Mouse (Mus musculus) olfactory bulb, adult 2 months (tissue): Measurements from ENCODE around the gene Slc6a5. TPM values are rescaled to one million over a fixed set of nuclear protein-coding genes. Genes with fewer than 3 reads are reported as not detected.
A peak's percentile ranks its signal among the peaks of the same experiment; 100 is the strongest.
"Not testable (repeated sequence)": the region's sequence is repeated elsewhere in the genome, so short reads cannot be mapped to it uniquely, and the experiment has no call there.

Source experiments
- H3K27ac ChIP-seq: fragments of 200-500 bp; 2 replicates; pipeline ENCODE4 v1.5.1; 2012; ENCODE audit warnings: low read depth, low read length; ENCODE audit not compliant: insufficient read depth
- H3K4me1 ChIP-seq: fragments of 200-500 bp; 2 replicates; pipeline ENCODE4 v1.6.1; 2012; ENCODE audit warnings: low read length; ENCODE audit not compliant: control insufficient read depth, insufficient read depth
- H3K4me3 ChIP-seq: fragments of 200-500 bp; 2 replicates; pipeline ENCODE4 v1.5.1; 2012; ENCODE audit warnings: mild to moderate bottlenecking, low read depth, low read length, moderate library complexity; ENCODE audit not compliant: insufficient read depth
- CTCF ChIP-seq: fragments of 200-500 bp; IDR thresholded peaks from 2 replicates; pipeline ENCODE4 v1.5.1; 2012; ENCODE audit warnings: low read depth, mild to moderate bottlenecking, low read length, moderate library complexity; ENCODE audit not compliant: insufficient read depth
- POLR2A ChIP-seq: fragments of 200-500 bp; IDR thresholded peaks from 2 replicates; pipeline ENCODE4 v1.6.1; 2012; ENCODE audit warnings: mild to moderate bottlenecking, low read depth, low read length, moderate library complexity; ENCODE audit not compliant: insufficient read depth
- WGBS: fragments of 180-500 bp; shearing (Covaris S2); methylation state at CpG from one replicate; pipeline ENCODE4 v1.1.7; 2018; 5-methylcytosine and 5-hydroxymethylcytosine counted together
- polyA plus RNA-seq: library from polyadenylated mRNA; stranded (reverse); fragments of >200 nt; gene quantifications from 2 replicates; pipeline ENCODE4 v1.2.4, GENCODE M21; 2012; ENCODE audit warnings: low replicate concordance; ENCODE audit not compliant: missing spikeins, insufficient read depth, insufficient read length

Gene Slc6a5
- polyA plus RNA-seq, 1 experiment, result not detected

DNA sequence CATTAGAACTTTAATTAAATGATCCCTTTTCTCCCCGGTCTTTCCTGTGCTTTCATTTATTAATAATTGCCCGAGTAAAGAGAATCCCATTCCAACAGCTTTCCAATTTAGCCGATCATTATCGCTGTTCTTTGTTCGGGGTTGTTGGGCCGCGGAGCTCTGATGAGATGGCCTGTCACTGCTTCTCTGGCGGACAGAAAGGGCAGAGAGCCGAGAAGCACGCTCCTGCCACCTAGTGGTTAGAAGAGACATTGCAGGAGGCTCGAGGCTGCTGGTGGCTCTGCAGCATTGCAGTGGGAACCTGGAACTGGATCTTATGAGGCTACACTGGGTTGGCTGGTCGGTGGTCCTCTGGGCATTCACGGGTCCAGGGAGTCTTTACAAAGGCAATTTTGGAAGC, 13.4 kb downstream of the Slc6a5 start:
- whole genome bisulfite sequencing, result under 1% methylated on average over 13 of the region's 13 CpGs
- no peak overlapping the region for H3K4me3 ChIP-seq
- no peak overlapping the region for H3K27ac ChIP-seq
- H3K4me1 ChIP-seq, result peaks cover 6% of the 10 kb centered on the region
- TF ChIP-seq POLR2A (no peak), CTCF (peak; percentile 98)

GRCm38 (mm10) chr7:49928571-49928970, 18.6 kb downstream of the Slc6a5 start:
- TF ChIP-seq POLR2A (no peak), CTCF (no peak)
- Histone ChIP-seq H3K27ac (no peak overlapping the region), H3K4me1 (no peaks in the 10 kb centered on the region; the same call in 1 of the 2 replicates), H3K4me3 (no peak overlapping the region)
- 70% methylated on average over 3 of the region's 3 CpGs for WGBS

- no peaks in the 10 kb centered on the region for H3K4me1 ChIP-seq
- no peak overlapping the region for H3K27ac ChIP-seq
- TF ChIP-seq POLR2A, result no peak
- 78% methylated on average over 4 of the region's 4 CpGs for WGBS
- H3K4me3 ChIP-seq, result no peak overlapping the region
Observed at GRCm38 (mm10) chr7:49929999-49930398, 20.1 kb downstream of the Slc6a5 start.

DNA sequence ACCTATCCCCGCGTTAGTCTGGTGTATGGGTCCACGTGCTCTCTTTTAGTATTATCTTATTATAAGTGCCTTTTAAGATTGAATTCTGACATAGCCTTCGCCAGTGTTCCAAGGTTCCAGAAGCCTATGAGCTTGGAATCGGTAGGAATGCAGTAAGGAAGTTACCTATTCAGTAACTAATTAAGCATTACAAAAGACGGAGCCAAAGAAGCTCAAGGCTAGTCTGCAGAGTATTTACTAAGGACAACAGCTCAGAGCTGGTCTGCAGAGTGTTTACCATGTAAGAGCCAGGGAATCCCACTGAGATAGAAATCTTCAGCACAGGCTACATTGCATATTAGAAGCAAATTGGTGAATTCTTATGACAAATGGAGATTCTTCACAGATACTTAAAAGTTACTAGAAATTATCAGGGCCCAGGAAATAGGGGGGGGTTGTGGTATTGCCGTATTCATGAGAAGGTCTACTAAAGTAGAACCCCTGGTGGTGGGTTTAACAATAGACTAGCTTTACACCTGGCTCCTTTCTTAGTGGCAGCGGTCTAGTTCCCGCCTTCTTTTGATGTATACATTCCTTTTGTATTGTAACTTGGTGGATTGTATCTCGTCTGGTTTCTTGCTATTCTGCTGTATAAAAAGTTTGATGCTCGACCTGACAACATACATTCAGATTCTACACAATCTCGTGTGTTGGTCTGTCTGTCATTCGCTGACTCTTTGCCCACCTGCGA, 23.6 kb downstream of the Slc6a5 start:
- H3K4me3 ChIP-seq, H3K27ac ChIP-seq: not testable (repeated sequence)
- peaks cover 10% of the 10 kb centered on the region for H3K4me1 ChIP-seq
- 83% methylated on average over 14 of the region's 14 CpGs for whole genome bisulfite sequencing

- TF ChIP-seq POLR2A (no peak), CTCF (no peak)
- no peak overlapping the region for H3K4me3 ChIP-seq
- H3K4me1 ChIP-seq, result peaks cover 10% of the 10 kb centered on the region
- 40% methylated on average over 3 of the region's 3 CpGs for WGBS
- H3K27ac ChIP-seq, result no peak overlapping the region
Observed at GRCm38 (mm10) chr7:49936821-49937220, 26.9 kb downstream of the Slc6a5 start.

- Histone ChIP-seq H3K4me1 (peaks cover 7% of the 10 kb centered on the region), H3K27ac (no peak overlapping the region), H3K4me3 (no peak overlapping the region)
- 47% methylated on average over 3 of the region's 3 CpGs for whole genome bisulfite sequencing
- TF ChIP-seq POLR2A, result no peak
- TF ChIP-seq CTCF, result no peak
Observed at GRCm38 (mm10) chr7:49942023-49942422, 32.1 kb downstream of the Slc6a5 start.

DNA sequence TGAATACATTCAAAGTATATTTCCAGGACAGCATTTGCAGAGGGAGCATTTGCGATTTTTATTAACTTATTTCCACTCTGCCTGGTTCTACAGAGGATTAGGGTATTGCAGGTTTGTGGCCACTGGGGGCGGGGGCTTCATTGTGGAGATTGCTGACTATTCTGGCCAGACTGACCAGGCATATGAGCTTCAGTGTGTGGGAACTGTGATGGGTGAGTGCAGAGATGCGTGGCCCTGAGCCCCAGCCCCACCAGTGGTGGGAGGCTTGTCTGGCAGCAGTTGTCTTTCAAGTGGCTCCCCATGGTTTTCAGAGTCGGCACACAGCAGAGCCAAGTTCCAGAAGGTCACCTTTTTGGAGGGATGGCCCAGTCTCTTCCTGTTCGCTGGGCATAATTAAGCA, 32.5 kb downstream of the Slc6a5 start:
- peaks cover 3% of the 10 kb centered on the region for H3K4me1 ChIP-seq
- 59% methylated on average over 5 of the region's 5 CpGs for WGBS
- H3K27ac ChIP-seq, result no peak overlapping the region
- H3K4me3 ChIP-seq, result no peak overlapping the region
- TF ChIP-seq CTCF (no peak), POLR2A (no peak)

- no peak overlapping the region for H3K4me3 ChIP-seq
- TF ChIP-seq POLR2A, result no peak
- TF ChIP-seq CTCF, result no peak
- H3K4me1 ChIP-seq, result peaks cover 3% of the 10 kb centered on the region
- WGBS, result 93% methylated on average over 9 of the region's 9 CpGs
- no peak overlapping the region for H3K27ac ChIP-seq
Observed at GRCm38 (mm10) chr7:49946691-49947090, 36.7 kb downstream of the Slc6a5 start.

DNA sequence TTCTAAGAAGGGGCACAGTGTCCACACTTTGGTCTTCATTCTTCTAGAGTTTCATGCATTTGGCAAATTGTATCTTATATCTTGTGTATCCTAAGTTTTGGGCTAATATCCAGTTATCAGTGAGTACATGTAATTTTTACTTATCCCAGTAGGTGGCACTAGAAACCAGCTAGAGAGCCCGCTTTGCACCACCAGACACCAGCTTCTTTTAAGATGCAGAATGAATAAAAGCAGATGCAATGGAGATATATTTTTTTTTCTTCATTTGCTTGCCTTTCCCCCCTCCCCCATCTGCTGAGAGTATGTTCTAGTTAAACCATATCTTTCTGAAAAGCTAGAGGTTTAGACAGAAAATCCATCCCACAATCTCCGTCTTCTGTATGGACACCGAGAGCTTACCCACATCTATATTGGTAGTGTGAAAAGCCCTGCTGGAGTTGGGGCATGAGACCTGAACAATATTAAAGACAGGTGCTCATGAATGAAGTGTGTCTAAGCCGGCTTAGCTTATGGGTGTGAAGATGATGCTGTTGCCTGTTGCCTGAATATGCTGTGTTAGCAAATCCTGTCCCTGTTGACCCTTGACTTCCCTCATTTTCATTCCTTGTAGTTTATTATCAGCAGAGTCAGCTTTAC, 43.7 kb downstream of the Slc6a5 start:
- no peak for TF ChIP-seq CTCF
- no peak for TF ChIP-seq POLR2A
- H3K4me3 ChIP-seq, result no peak overlapping the region
- no peaks in the 10 kb centered on the region; the same call in 1 of the 2 replicates for H3K4me1 ChIP-seq
- WGBS, result 59% methylated on average over 4 of the region's 4 CpGs
- no peak overlapping the region for H3K27ac ChIP-seq

- Histone ChIP-seq H3K27ac (no peak overlapping the region), H3K4me1 (no peaks in the 10 kb centered on the region; the same call in 1 of the 2 replicates), H3K4me3 (no peak overlapping the region)
- 83% methylated on average over 7 of the region's 7 CpGs for WGBS
- no peak for TF ChIP-seq CTCF
- no peak for TF ChIP-seq POLR2A
Observed at GRCm38 (mm10) chr7:49954834-49955233, 44.9 kb downstream of the Slc6a5 start.
